Mouse (Mus musculus) MEL (cell line): Measurements from ENCODE around the gene Focad.

Experiments
- CHD2 ChIP-seq: IDR thresholded peaks from 2 replicates; pipeline ENCODE4 v1.6.1; 2011; ENCODE audit warnings: low read length, improper control_type of control experiment
- CTCF ChIP-seq, 3 experiments: IDR thresholded peaks in 2 of 3; conservative IDR thresholded peaks in 1 of 3; 2 replicates each; pipeline ENCODE4 v1.5.1; 2011 to 2012; ENCODE audit warnings: low read length in 3 of 3, low read depth in 2 of 3, mild to moderate bottlenecking in 2 of 3, improper control_type of control experiment in 1 of 3, inconsistent platforms in 1 of 3, mixed read lengths in 1 of 3, moderate library complexity in 1 of 3; ENCODE audit not compliant: control insufficient read depth in 1 of 3, insufficient read depth in 1 of 3, poor library complexity in 1 of 3, severe bottlenecking in 1 of 3
- EP300 ChIP-seq, 2 experiments: IDR thresholded peaks; 2 replicates each; pipeline ENCODE4 v1.6.1; 2011; ENCODE audit warnings: improper control_type of control experiment in 2 of 2, low read length in 2 of 2, low read depth in 1 of 2, mild to moderate bottlenecking in 1 of 2
- MAX ChIP-seq: IDR thresholded peaks from 2 replicates; pipeline ENCODE4 v1.6.1; 2011; ENCODE audit warnings: low read length, improper control_type of control experiment
- POLR2A ChIP-seq, 2 experiments: IDR thresholded peaks; 2 replicates each; pipeline ENCODE4 v1.6.1; 2011 to 2012; ENCODE audit warnings: low read length in 2 of 2, mild to moderate bottlenecking in 2 of 2, control low read depth in 1 of 2, improper control_type of control experiment in 1 of 2, low read depth in 1 of 2, moderate library complexity in 1 of 2; ENCODE audit not compliant: control insufficient read depth in 1 of 2, insufficient read depth in 1 of 2, poor library complexity in 1 of 2
- ZKSCAN1 ChIP-seq: IDR thresholded peaks from 2 replicates; pipeline ENCODE4 v1.6.1; 2012; ENCODE audit warnings: low read depth, mild to moderate bottlenecking, inconsistent platforms, low read length, improper control_type of control experiment, moderate library complexity
- ZNF384 ChIP-seq: IDR thresholded peaks from 2 replicates; pipeline ENCODE4 v1.6.1; 2012; ENCODE audit warnings: low read depth, mild to moderate bottlenecking, inconsistent platforms, low read length, improper control_type of control experiment

DNA sequence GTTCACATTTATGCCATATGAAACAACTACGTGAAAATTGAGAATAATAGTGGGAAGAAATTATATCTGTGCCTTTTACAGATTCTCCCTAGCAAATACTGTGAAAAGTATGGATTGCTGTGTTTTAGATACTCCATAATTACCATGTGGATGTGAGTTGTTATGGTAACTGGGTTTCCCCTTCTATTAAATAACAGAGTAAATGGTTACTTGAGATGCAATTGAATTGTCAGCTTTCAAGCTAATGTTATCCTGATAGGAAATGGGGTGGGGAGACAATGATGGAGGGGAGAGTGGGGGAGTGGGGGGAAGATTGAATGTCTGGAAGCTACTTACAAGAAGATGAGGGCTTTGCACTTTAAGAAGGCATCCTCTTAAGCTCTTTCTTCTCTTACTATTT lies 225.6 kb downstream of the Focad start:
- TF ChIP-seq ZNF384 (no peak), MAX (no peak), CHD2 (no peak), ZKSCAN1 (no peak), EP300 (IDR thresholded peaks at IDR 0.05; ENCODE audit: low read depth in 1 of 2, low read length in 2 of 2) (no peak), CTCF (IDR thresholded peaks at IDR 0.05 in 2 of 3, conservative IDR thresholded peaks at IDR 0.05 in 1 of 3; ENCODE audit: control insufficient read depth in 1 of 3, insufficient read depth in 1 of 3, low read depth in 2 of 3, low read length in 3 of 3, poor library complexity in 1 of 3, severe bottlenecking in 1 of 3) (no peak), POLR2A (IDR thresholded peaks at IDR 0.05; ENCODE audit: control insufficient read depth in 1 of 2, insufficient read depth in 1 of 2, low read depth in 1 of 2, low read length in 2 of 2, poor library complexity in 1 of 2) (no peak)
